Mouse (Mus musculus) lung, embryonic 16.5 days (tissue): ENCODE measurements at regions not wholly inside any gene's neighbourhood (a gene's known extent, or its start where the extent isn't known, plus 50 kb on each side); places are given as distances from the start of the nearest gene placed in this dataset.

Experiments
- ATAC-seq: fragments of 200-750 bp; cut with Nextera tagmentation; 2 replicates; pipeline ENCODE4 v1.8.0; 2017; ENCODE audit warnings: low read depth, mild to moderate bottlenecking, moderate library complexity
- H3K27ac ChIP-seq: fragments of 300-500 bp; sonication (generic); 2 replicates; pipeline ENCODE4 v1.5.1; 2014; ENCODE audit warnings: mild to moderate bottlenecking, control low read depth, low read length
- H3K27me3 ChIP-seq: fragments of 300-500 bp; sonication (generic); 2 replicates; pipeline ENCODE4 v1.6.1; 2014; ENCODE audit warnings: low read depth, low read length, mixed read lengths; ENCODE audit not compliant: control insufficient read depth, insufficient read depth
- H3K36me3 ChIP-seq: fragments of 300-500 bp; sonication (generic); 2 replicates; pipeline ENCODE4 v1.6.1; 2014; ENCODE audit warnings: low read length; ENCODE audit not compliant: control insufficient read depth, insufficient read depth
- H3K4me1 ChIP-seq: fragments of 300-500 bp; sonication (generic); replicated peaks from 2 replicates; pipeline ENCODE4 v1.6.1; 2014; ENCODE audit warnings: low read length, mixed read lengths; ENCODE audit not compliant: control insufficient read depth, insufficient read depth
- H3K4me2 ChIP-seq: fragments of 300-500 bp; sonication (generic); 2 replicates; pipeline ENCODE4 v1.6.1; 2014; ENCODE audit warnings: low read depth, low read length, control low read depth
- H3K4me3 ChIP-seq: fragments of 300-500 bp; sonication (generic); 2 replicates; pipeline ENCODE4 v1.5.1; 2014; ENCODE audit warnings: mild to moderate bottlenecking, low read length, control low read depth
- H3K9ac ChIP-seq: fragments of 300-500 bp; sonication (generic); 2 replicates; pipeline ENCODE4 v1.6.1; 2014; ENCODE audit warnings: low read length, control low read depth
- H3K9me3 ChIP-seq: fragments of 300-500 bp; sonication (generic); 2 replicates; pipeline ENCODE4 v1.6.1; 2016; ENCODE audit warnings: low read length; ENCODE audit not compliant: control insufficient read depth
- WGBS: fragments of 180-500 bp; shearing (Covaris S2); extraction: QIAGEN DNeasy Blood & Tissue Kit; methylation state at CpG from one replicate; pipeline ENCODE4 v1.1.7; 2014; 5-methylcytosine and 5-hydroxymethylcytosine counted together

- H3K4me1 ChIP-seq, result no peaks in the 10 kb centered on the region
- no peaks in the 10 kb centered on the region for H3K27me3 ChIP-seq
- ATAC-seq, result no peak
- no peak overlapping the region for H3K4me3 ChIP-seq
- H3K9me3 ChIP-seq, result no peaks in the 10 kb centered on the region
- no peak overlapping the region for H3K4me2 ChIP-seq
- no peaks in the 10 kb centered on the region for H3K36me3 ChIP-seq
- H3K9ac ChIP-seq, result no peak overlapping the region
- no peak overlapping the region for H3K27ac ChIP-seq
- 44% methylated on average over 3 of the region's 3 CpGs for WGBS
Measured at GRCm38 (mm10) chr11:22420003-22420723, 78.1 kb upstream of the Ehbp1 start.

- ATAC-seq, result no peak
- H3K36me3 ChIP-seq, result no peaks in the 10 kb centered on the region
- H3K4me2 ChIP-seq, result no peak overlapping the region
- no peak overlapping the region for H3K4me3 ChIP-seq
- no peaks in the 10 kb centered on the region for H3K4me1 ChIP-seq
- H3K9ac ChIP-seq, result no peak overlapping the region
- H3K27ac ChIP-seq, result no peak overlapping the region
- H3K9me3 ChIP-seq, result no peaks in the 10 kb centered on the region
- H3K27me3 ChIP-seq, result no peaks in the 10 kb centered on the region
- WGBS, result 82% methylated on average over 3 of the region's 3 CpGs
Measured at GRCm38 (mm10) chr11:22421762-22422161, 79.7 kb upstream of the Ehbp1 start.

- Histone ChIP-seq H3K9me3 (no peaks in the 10 kb centered on the region), H3K36me3 (no peaks in the 10 kb centered on the region), H3K27ac (peak overlapping the region; percentile 74), H3K4me1 (peaks cover 29% of the 10 kb centered on the region), H3K4me3 (no peak overlapping the region), H3K9ac (no peak overlapping the region), H3K27me3 (no peaks in the 10 kb centered on the region), H3K4me2 (no peak overlapping the region)
- peak; percentile 96 for ATAC-seq
- 2% methylated on average over 5 of the region's 5 CpGs for WGBS
Measured at GRCm38 (mm10) chr11:22437140-22437850, 74.6 kb upstream of the Tmem17 start.

- Histone ChIP-seq H3K4me2 (no peak overlapping the region), H3K27me3 (no peaks in the 10 kb centered on the region), H3K27ac (peak overlapping the region; percentile 74), H3K9me3 (no peaks in the 10 kb centered on the region), H3K4me1 (peaks cover 29% of the 10 kb centered on the region), H3K4me3 (no peak overlapping the region), H3K9ac (no peak overlapping the region), H3K36me3 (no peaks in the 10 kb centered on the region)
- ATAC-seq, result peak; percentile 21
- 67% methylated on average over 5 of the region's 5 CpGs for WGBS
Measured at GRCm38 (mm10) chr11:22437851-22438215, 74.1 kb upstream of the Tmem17 start.

GRCm38 (mm10) chr11:22438441-22439066, 73.3 kb upstream of the Tmem17 start:
- ATAC-seq, result peak; percentile 44
- H3K9me3 ChIP-seq, result no peaks in the 10 kb centered on the region
- no peaks in the 10 kb centered on the region for H3K27me3 ChIP-seq
- no peak overlapping the region for H3K4me3 ChIP-seq
- H3K36me3 ChIP-seq, result no peaks in the 10 kb centered on the region
- H3K4me1 ChIP-seq, result peaks cover 29% of the 10 kb centered on the region
- WGBS, result 45% methylated on average over 2 of the region's 2 CpGs
- H3K9ac ChIP-seq, result no peak overlapping the region
- H3K4me2 ChIP-seq, result no peak overlapping the region
- peak overlapping the region; percentile 73 for H3K27ac ChIP-seq

GRCm38 (mm10) chr11:22440521-22440920, 71.4 kb upstream of the Tmem17 start:
- WGBS, result 27% methylated on average over 2 of the region's 2 CpGs
- Histone ChIP-seq H3K27me3 (no peaks in the 10 kb centered on the region), H3K36me3 (no peaks in the 10 kb centered on the region), H3K4me1 (peaks cover 29% of the 10 kb centered on the region), H3K9me3 (no peaks in the 10 kb centered on the region), H3K9ac (no peak overlapping the region), H3K27ac (peak overlapping the region; percentile 7; the same call in 1 of the 2 replicates), H3K4me2 (no peak overlapping the region), H3K4me3 (no peak overlapping the region)
- ATAC-seq, result peak; percentile 81

GRCm38 (mm10) chr11:22453161-22453560, 58.7 kb upstream of the Tmem17 start:
- no peak overlapping the region for H3K4me2 ChIP-seq
- no peak overlapping the region for H3K4me3 ChIP-seq
- H3K27me3 ChIP-seq, result no peaks in the 10 kb centered on the region
- H3K9ac ChIP-seq, result no peak overlapping the region
- no peaks in the 10 kb centered on the region for H3K36me3 ChIP-seq
- ATAC-seq, result no peak
- H3K4me1 ChIP-seq, result no peaks in the 10 kb centered on the region
- H3K9me3 ChIP-seq, result no peaks in the 10 kb centered on the region
- H3K27ac ChIP-seq, result no peak overlapping the region

GRCm38 (mm10) chr11:22456286-22456685, 55.6 kb upstream of the Tmem17 start:
- H3K4me2 ChIP-seq, result no peak overlapping the region
- no peak for ATAC-seq
- H3K27ac ChIP-seq, result no peak overlapping the region
- H3K4me3 ChIP-seq, result no peak overlapping the region
- no peaks in the 10 kb centered on the region for H3K9me3 ChIP-seq
- H3K27me3 ChIP-seq, result no peaks in the 10 kb centered on the region
- no peaks in the 10 kb centered on the region for H3K4me1 ChIP-seq
- H3K9ac ChIP-seq, result no peak overlapping the region
- no peaks in the 10 kb centered on the region for H3K36me3 ChIP-seq
- 90% methylated on average over 9 of the region's 9 CpGs for WGBS

- Histone ChIP-seq H3K4me3 (no peak overlapping the region), H3K27me3 (no peaks in the 10 kb centered on the region), H3K9ac (no peak overlapping the region), H3K4me2 (no peak overlapping the region), H3K9me3 (no peaks in the 10 kb centered on the region), H3K36me3 (no peaks in the 10 kb centered on the region), H3K4me1 (no peaks in the 10 kb centered on the region), H3K27ac (no peak overlapping the region)
- WGBS, result 86% methylated on average over 2 of the region's 2 CpGs
- ATAC-seq, result no peak
Measured at GRCm38 (mm10) chr11:22457220-22457619, 54.7 kb upstream of the Tmem17 start.
